Mouse (Mus musculus) forebrain, postnatal 0 days (tissue): ENCODE results near the gene Susd6. TPM values are rescaled to one million over a fixed set of nuclear protein-coding genes. Genes with fewer than 3 reads are reported as not detected.
A peak's percentile ranks its signal among the peaks of the same experiment; 100 is the strongest.

ENCODE experiments used
- ATAC-seq: fragments of 200-750 bp; cut with Nextera tagmentation; 2 replicates; pipeline ENCODE4 v1.8.0; 2017; ENCODE audit warnings: mild to moderate bottlenecking, moderate library complexity
- DNase-seq: peaks from one replicate; pipeline ENCODE4 v3.0.0-alpha.2; 2015
- H3K27ac ChIP-seq: fragments of 300-500 bp; sonication (generic); 2 replicates; pipeline ENCODE4 v1.5.1; 2014; ENCODE audit warnings: low read depth, mild to moderate bottlenecking, antibody characterized with exemption, low read length, moderate library complexity, mixed read lengths
- H3K27me3 ChIP-seq: fragments of 300-500 bp; sonication (generic); 2 replicates; pipeline ENCODE4 v1.6.1; 2014; ENCODE audit warnings: mild to moderate bottlenecking, low read length, mixed read lengths; ENCODE audit not compliant: insufficient read depth
- H3K36me3 ChIP-seq: fragments of 300-500 bp; sonication (generic); 2 replicates; pipeline ENCODE4 v1.6.1; 2014; ENCODE audit warnings: mild to moderate bottlenecking, moderate library complexity; ENCODE audit not compliant: insufficient read depth
- H3K4me1 ChIP-seq: fragments of 300-500 bp; sonication (generic); 2 replicates; pipeline ENCODE4 v1.6.1; 2014; ENCODE audit warnings: antibody characterized with exemption; ENCODE audit not compliant: insufficient read depth
- H3K4me2 ChIP-seq: fragments of 300-500 bp; sonication (generic); 2 replicates; pipeline ENCODE4 v1.6.1; 2014; ENCODE audit warnings: low read depth, mild to moderate bottlenecking, moderate library complexity
- H3K4me3 ChIP-seq: fragments of 300-500 bp; sonication (generic); 2 replicates; pipeline ENCODE4 v1.5.1; 2014; ENCODE audit warnings: low read depth, low read length, mixed read lengths
- H3K9ac ChIP-seq: fragments of 300-500 bp; sonication (generic); 2 replicates; pipeline ENCODE4 v1.6.1; 2014; ENCODE audit warnings: mild to moderate bottlenecking
- H3K9me3 ChIP-seq: fragments of 300-500 bp; sonication (generic); 2 replicates; pipeline ENCODE4 v1.6.1; 2016; ENCODE audit warnings: low read length
- CTCF ChIP-seq: sonication (generic); IDR thresholded peaks from 2 replicates; pipeline ENCODE4 v1.5.1; 2016; ENCODE audit warnings: antibody characterized with exemption, control low read depth, low read depth
- WGBS: fragments of 180-500 bp; shearing (Covaris S2); extraction: QIAGEN DNeasy Blood & Tissue Kit; methylation state at CpG from one replicate; pipeline ENCODE4 v1.1.7; 2014; 5-methylcytosine and 5-hydroxymethylcytosine counted together
- polyA plus RNA-seq: library from polyadenylated mRNA; unstranded; fragments of >200 nt; fragmentation: Nextera tagmentation; extraction: Ambion mirVana; gene quantifications from 2 replicates; pipeline ENCODE4 v1.2.1, GENCODE M21; 2015
- total RNA-seq: library from RNA; depleted of rRNA; stranded (reverse); fragments of >200 nt; gene quantifications from 2 replicates; pipeline ENCODE4 v1.2.3, GENCODE M21; 2014; rRNA removed

Susd6 gene
- total RNA-seq (12.5 and 15.3 TPM in 2 replicates), polyA plus RNA-seq (6.8 and 8.0 TPM in 2 replicates)

DNA sequence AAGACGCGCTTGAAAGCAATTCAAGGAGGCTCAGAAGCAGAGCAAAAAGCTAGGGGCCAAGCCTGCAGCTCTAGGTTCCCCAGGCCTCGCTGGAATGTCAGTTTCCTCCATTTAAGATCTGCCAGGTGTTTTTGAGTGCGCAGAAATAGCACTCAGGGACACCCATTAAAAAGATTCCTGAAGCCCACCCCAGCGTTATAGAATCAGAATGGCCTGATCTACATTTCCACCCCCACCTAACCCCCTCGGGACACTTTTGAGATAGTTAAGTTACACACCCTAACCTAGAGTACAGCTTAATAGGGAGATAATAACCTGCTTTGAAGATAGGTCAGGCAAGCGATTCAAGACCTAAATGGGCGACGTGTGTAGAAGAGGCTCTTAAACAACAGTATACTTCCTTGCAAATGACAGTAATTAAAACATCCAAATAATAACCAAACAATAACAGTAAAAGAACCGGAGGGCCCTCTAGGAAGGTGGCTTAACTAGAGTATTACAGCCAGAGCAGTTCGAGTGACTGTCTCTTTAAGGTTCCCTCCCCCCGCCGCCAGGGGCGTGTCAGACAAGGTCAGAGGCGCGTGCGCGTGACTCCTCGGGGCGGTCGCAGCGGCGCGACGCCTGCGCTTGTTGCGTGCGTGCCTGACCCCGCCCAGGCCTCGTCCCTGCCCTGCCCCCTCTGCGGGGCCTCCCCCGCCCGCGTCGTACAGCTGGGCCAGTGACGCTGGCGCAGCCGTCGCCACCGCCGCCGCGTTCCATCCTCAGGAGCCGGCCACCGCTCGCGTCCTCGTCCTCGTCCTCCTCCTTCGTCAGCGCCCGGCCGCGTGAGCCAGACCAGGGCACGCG, at the start of gene Susd6:
TSS of gene Susd6 (plus strand) at position 662 of the 846 bp plus-strand sequence.
- Histone ChIP-seq H3K36me3 (no peaks in the 10 kb centered on the region), H3K4me1 (peaks cover 4% of the 10 kb centered on the region; the same call in 1 of the 2 replicates), H3K27me3 (no peaks in the 10 kb centered on the region), H3K9me3 (no peaks in the 10 kb centered on the region), H3K27ac (peak within 1 kb of the TSS; percentile 97), H3K4me3 (peak within 1 kb of the TSS; percentile 82), H3K4me2 (peak within 1 kb of the TSS; percentile 76), H3K9ac (peak within 1 kb of the TSS; percentile 80)
- WGBS, result 4% methylated on average over 50 of the region's 56 CpGs
- peak; percentile 58 for TF ChIP-seq CTCF
- ATAC-seq, result peak; percentile 98
- DNase-seq, result peak; percentile 99

DNA sequence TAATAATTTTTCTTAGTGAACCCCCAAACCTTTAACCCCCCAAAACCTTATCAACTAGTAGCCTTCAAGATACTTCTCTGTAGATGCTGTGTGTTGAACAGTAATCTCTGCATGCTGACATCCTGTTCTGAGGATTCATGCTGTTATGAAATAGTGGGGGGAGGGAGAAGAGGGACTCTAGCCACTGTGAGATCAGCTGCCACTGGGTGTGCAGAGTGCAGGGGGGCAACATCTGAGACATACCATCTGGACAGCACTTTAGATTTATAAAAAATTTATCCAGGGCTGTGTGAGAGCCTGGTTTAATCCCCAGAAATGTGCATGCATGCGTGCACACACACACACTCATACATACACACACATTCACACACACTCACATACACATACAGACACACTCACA, 45.7 kb upstream of the Susd6 start:
- DNase-seq (no peak), ATAC-seq (no peak)
- Histone ChIP-seq H3K4me2 (no peak overlapping the region), H3K9ac (no peak overlapping the region), H3K36me3 (no peaks in the 10 kb centered on the region), H3K9me3 (no peaks in the 10 kb centered on the region), H3K4me1 (peaks cover 8% of the 10 kb centered on the region), H3K4me3 (no peak overlapping the region), H3K27me3 (no peaks in the 10 kb centered on the region), H3K27ac (no peak overlapping the region)
- 86% methylated on average over 1 of the region's 1 CpGs for WGBS
- no peak for TF ChIP-seq CTCF

DNA sequence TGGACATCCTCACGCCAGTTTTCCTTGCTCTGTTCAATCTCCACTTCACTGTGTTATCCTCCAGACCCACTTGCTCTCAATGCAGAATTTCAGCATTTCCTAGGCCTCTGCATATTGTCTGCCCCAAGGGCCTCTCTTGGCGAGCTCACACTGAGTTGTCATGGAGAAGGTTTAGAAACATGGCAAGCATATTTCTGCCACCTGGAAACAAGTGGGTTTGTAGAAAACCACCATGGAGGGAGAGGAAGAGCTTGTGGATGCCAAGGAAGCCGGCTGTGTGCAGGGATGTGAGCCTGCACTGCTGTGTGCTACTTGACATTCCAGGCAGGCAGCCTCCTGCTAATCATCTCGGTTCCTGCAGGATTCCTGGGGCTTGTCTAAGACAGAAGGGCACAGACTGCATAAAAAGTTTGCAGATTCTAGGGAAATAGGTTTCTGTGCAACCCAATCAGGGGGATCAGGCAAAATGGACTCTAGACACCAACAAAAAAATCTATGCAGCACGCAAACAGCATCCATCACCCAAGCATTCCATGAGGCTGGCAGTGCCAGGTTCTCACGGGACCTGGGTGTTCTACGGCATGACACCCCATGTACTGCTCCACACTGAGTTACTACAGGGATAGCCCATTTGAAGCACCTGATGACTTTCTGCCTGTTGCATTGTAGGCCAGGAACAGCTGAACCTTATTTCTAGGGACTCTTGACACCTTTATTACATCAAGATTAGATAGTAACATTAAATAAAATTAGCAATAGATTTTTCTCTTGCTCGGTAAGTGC, 44.1 kb upstream of the Susd6 start:
- no peak overlapping the region for H3K9ac ChIP-seq
- H3K4me2 ChIP-seq, result no peak overlapping the region
- no peaks in the 10 kb centered on the region for H3K36me3 ChIP-seq
- H3K27me3 ChIP-seq, result no peaks in the 10 kb centered on the region
- no peaks in the 10 kb centered on the region for H3K9me3 ChIP-seq
- 28% methylated on average over 8 of the region's 8 CpGs for WGBS
- no peak overlapping the region for H3K4me3 ChIP-seq
- TF ChIP-seq CTCF, result no peak
- DNase-seq, result peak; percentile 76
- peaks cover 8% of the 10 kb centered on the region for H3K4me1 ChIP-seq
- peak overlapping the region; percentile 71 for H3K27ac ChIP-seq
- ATAC-seq, result peak; percentile 94

DNA sequence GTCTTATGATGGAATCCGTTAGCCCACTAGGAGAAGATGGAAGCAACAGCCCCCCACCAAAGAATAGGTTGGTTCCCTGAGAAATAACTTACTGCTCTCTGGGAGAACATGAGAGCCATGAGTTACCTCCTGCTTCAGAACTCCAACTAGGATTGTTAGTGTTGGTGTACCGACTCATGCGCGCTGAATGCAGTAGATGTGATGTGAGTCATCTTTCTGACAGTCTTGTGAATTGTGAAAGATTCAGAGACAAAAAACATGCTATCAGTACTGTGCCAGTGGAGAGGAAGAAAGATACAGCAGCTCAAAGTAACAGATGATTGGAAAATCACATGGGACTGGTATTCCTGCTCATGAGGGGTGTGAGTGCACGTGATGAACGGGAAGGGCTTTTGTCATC, 38.8 kb upstream of the Susd6 start:
- peaks cover 1% of the 10 kb centered on the region for H3K4me1 ChIP-seq
- DNase-seq, result no peak
- no peak overlapping the region for H3K4me2 ChIP-seq
- no peak overlapping the region for H3K9ac ChIP-seq
- ATAC-seq, result no peak; the same call in 1 of the 2 replicates
- no peak overlapping the region for H3K4me3 ChIP-seq
- H3K27me3 ChIP-seq, result no peaks in the 10 kb centered on the region
- H3K27ac ChIP-seq, result no peak overlapping the region
- peaks cover 29% of the 10 kb centered on the region for H3K36me3 ChIP-seq
- 81% methylated on average over 6 of the region's 6 CpGs for whole genome bisulfite sequencing
- TF ChIP-seq CTCF, result no peak
- H3K9me3 ChIP-seq, result peaks cover 3% of the 10 kb centered on the region; the same call in 1 of the 2 replicates

DNA sequence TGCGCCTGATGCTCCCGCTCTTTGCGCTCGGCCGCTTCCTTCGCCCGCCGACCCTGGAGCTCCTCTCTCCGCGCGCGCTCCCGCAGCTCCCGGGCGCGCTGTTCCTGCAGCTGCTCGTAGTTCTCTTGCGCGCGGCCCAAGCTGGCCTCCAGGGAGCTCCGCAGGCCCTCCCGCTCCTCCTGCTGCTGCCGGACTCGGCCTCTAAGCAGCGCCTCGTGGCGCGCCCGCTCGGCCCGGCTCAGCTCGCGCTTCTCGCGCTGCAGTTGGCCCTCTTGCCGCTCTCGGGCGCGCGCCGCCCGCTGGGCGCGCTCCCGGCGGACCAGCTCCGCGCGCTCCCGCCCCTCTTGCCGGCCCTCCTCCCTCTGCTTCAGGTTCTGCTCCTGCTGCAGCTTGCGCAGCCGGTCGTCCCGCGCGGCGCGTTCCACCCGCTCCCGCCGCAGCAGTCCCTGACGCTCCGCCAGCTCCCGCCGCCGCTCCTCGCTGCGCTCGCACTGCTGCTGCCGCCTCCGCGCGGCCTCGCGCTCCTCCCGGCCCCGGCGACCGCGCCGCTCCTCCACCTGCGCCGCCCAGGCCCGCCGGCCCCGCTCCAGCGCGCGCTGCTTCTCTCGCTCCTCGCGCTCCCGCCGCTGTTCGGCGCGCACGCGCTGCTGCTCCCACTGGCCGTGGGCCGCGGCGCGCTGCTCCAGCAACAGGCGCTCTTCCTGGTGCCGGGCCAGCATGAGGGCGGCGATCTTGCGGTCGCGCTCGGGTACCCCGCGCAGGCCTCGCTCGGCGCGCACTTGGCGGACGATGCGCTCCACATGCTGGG, 32.4 kb upstream of the Susd6 start:
- DNase-seq (no peak), ATAC-seq (no peak)
- no peaks in the 10 kb centered on the region for H3K27me3 ChIP-seq
- no peak for TF ChIP-seq CTCF
- H3K4me1 ChIP-seq, result 0 out of 2 replicates have a peak, but pooled peaks cover 4% of the 10 kb centered on the region
- H3K9ac ChIP-seq, result no peak overlapping the region
- 52% methylated on average over 111 of the region's 122 CpGs for WGBS
- peaks cover 52% of the 10 kb centered on the region for H3K36me3 ChIP-seq
- H3K9me3 ChIP-seq, result peaks cover 17% of the 10 kb centered on the region; the same call in 1 of the 2 replicates
- peak overlapping the region; percentile 56 for H3K4me2 ChIP-seq
- 0 out of 2 replicates have a peak overlapping the region, but pooled peaks have one; percentile 94 for H3K27ac ChIP-seq
- peak overlapping the region; percentile 17 for H3K4me3 ChIP-seq

- no peak for DNase-seq
- peak overlapping the region; percentile 77 for H3K9ac ChIP-seq
- 0 out of 2 replicates have a peak, but pooled peaks cover 4% of the 10 kb centered on the region for H3K4me1 ChIP-seq
- H3K36me3 ChIP-seq, result peaks cover 48% of the 10 kb centered on the region
- no peaks in the 10 kb centered on the region for H3K27me3 ChIP-seq
- H3K4me3 ChIP-seq, result peak overlapping the region; percentile 51
- H3K4me2 ChIP-seq, result peak overlapping the region; percentile 56
- peaks cover 17% of the 10 kb centered on the region; the same call in 1 of the 2 replicates for H3K9me3 ChIP-seq
- no peak for ATAC-seq
- TF ChIP-seq CTCF, result no peak
- H3K27ac ChIP-seq, result peak overlapping the region; percentile 94
- 52% methylated on average over 92 of the region's 92 CpGs for WGBS
Measured at GRCm38 (mm10) chr12:80758559-80759386, 31.5 kb upstream of the Susd6 start.
